Mouse (Mus musculus): ENCODE measurements around the gene Dnttip2.
"Not testable (repeated sequence)": the region's sequence is repeated elsewhere in the genome, so short reads cannot be mapped to it uniquely, and the experiment has no call there.

Gene Dnttip2

DNA sequence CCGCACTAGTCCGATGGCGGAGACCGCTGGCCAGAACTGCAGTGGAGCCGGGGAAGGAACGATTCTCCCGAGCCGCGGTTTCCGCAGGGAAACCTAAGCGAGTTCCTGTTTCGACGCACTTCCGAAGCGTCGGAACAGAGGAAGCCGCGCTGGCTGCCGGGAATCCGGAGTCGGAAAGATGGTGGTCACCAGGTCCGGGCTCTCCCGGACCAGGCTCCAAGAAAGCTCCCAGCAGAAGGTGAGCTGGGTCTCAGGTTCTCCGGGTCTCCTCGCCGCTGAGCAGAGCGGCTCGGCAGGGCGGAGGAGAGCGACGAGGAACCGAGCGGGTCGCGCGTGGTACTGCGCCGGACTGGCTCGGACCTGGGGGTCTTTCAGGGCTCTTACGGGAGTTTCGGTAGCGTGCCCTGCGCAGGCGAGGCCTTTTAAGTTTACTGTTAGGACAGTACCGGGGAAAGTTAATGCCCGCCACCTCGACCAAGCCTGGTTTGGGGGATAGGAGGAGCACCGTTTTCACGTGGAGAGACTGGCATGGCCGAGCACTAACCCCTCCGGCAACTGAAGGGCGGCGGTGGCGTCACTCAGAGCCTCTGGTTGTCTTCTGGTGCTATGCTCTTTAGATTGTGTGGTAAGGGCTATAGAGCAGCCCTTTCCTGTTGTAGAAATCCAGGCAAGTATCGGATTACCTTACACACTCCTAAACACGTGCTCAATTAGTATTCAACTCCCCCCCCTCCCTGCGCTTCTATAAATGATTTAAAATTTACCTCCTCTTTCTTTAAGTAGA, at the start of gene Dnttip2:
TSS of gene Dnttip2 (plus strand) at position 148 of the 784 bp plus-strand sequence.
- peak; percentile 92 to 94 for DNase-seq (ENCODE audit: low spot score in 2 of 2)

DNA sequence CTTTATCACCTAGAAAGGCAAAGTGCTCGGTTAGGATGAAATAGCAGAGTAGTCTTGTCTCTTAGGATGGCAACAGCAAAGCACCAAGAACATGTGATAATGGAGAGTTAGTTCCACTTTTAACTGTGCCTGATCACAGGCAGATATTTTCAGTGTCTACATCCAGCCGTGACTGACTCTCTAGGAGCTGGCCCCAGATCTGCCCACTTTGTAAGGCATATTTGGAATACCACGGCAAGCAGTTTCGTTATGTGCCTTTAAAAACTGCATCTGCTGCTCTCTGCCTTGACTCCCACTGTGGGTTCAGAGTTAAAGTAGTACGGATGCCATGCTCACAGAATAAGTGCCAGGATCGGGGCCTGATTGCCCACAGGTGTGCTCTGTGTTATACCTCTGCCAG, 47.2 kb upstream of the Dnttip2 start:
- not testable (repeated sequence) for DNase-seq (ENCODE audit: low spot score in 2 of 2)

DNA sequence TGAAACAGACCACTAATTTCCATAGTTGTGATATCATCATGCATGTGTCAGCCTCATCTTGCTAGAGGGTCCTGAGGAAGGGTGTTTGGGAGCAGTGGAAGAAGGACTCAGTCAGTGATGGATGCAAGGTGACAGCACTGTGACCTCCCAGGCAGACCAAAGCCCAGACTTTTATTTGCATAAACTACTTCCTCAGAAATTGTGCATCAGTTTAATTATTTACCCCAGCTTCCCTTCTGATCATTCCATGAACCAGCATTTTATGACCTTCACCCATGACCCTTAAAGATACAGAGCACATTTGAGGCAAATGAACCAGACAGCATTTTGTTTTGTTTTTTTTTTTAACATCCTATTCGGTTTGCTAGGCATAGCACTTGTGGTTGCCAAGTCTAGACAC, 38.4 kb upstream of the Dnttip2 start:
- no peak for DNase-seq (ENCODE audit: low spot score in 2 of 2)

DNA sequence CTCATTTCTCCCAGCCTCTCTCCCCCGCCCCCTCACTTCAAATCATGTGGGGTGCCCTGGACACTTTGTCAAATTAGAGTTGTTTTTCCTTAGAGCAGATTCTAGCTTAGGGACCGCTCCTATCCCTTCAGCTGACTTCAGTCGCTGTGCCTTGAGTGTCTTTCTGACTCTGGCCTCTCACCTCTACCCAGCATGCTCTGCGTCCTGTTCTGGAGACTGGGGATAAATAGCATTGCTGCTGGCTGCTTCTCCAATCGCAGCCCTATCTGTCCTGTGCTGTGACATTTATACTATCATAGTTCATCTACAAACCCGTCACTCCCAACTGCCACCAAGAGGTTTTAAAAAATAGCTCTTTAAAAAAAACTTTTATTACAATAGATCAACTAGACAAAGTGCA, 31.3 kb upstream of the Dnttip2 start:
- DNase-seq (ENCODE audit: low spot score in 2 of 2) = no peak

DNA sequence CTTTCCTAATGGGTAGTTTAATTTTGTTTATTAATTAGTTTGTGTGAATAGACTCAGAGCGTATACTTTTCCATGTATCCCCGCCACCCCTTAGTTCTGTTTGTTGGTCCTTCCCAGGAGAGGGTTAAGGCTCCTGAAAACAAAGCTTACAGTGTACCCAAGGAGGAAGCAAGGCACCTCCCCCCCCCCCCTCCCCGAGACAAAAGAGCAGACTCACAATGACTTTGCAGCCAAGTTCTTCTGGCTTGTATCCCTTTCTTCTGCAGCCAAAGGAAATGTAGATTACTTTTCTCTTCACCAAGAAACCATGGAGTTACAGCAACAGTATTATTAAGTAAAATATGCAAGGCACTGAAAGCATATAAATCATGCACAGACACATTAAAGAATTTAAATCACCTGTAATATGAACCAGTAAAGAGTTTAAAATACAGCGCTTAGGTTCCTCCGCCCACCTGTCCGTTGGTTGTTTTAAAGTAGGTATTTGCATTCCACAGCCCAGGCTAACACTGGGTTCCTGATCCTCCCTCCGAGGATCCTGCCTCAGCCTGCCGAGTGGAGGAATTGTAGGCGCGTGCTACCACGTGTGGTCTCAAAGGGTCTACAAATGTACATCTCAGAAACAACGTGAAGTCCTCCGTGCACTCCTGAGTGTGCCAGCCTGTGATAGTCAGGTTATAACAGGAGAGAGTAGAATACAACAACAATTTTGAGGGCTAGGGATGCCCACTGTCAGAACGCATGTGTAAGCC, 30.6 kb upstream of the Dnttip2 start:
- DNase-seq (ENCODE audit: low spot score in 2 of 2) = no peak

DNA sequence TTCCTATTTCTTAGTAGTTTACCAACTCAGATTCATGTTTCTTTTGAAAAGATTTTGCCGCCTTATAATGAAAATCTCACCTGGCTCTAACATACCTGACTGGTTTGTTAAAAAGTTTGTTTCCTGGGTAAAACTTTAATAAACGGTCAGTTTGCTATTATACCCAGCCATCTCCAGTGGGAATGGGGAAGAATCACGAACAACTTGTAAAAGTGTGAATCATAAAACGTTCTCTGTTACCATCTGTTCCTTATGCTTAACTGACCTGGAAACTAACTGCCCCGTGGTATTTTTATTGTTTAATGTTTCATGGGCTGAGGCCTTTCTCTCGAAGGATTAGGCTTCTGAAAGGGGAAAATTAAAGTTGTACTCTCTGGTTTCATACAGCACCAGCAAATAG, 29.4 kb upstream of the Dnttip2 start:
- DNase-seq (ENCODE audit: low spot score in 2 of 2) = no peak

DNA sequence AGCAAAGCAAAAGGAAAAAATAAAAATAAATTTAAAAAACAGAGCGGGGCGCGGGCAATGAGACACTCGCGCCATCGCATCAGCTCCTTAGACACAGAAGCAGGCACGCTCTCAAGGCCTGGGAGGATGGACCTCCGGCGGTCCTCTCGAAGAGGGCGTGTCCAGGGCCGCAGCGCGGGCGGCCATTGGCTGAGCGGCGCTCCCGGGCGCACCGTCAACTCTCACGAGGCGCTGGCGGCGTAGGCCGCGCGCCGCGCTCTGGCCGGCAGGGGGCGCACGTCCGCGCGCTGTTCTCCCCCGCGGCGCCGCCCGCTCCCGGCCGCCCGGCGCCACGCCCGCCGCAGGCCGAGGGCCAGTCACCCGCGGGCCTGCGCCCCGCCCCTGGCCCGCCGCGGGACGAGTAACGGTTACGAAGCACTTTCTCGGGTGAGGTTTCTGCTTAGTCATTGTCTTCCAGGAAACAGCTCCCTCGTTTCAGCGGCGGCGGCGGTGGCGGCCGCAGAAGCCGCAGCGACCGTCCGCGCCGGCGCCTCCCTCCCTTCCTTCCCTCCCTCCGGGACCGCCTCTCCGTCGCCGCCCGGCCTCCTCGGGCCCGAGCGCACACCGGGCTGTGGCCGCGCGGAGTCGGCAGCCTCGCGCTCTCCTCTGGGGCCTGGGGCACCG, 28.8 kb upstream of the Dnttip2 start, which contains the start of gene Gclm:
TSS of gene Gclm (plus strand) at position 343 of the 663 bp plus-strand sequence.
- peak; percentile 88 to 93 for DNase-seq (ENCODE audit: low spot score in 2 of 2)

DNA sequence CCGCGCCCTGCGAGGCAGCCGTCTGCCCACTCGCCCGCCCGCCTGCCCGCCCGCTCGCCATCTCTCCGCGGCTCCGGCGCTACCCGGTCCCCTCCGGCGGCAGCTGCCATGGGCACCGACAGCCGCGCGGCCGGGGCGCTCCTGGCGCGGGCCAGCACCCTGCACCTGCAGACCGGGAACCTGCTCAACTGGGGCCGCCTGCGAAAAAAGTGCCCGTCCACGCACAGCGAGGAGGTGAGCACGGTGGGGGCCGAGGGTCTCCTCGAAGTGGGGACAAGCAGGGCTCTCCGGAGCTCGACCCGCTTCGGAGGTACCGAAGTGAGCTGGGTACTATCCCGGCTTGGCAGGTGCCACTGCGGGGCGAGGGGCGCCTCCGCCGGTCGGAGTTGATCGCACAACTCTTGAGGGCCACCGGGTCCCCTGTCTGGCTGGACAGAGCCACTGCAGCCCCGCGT, 28.3 kb upstream of the Dnttip2 start:
- peak in 1 of 2 experiments; percentile 52 for DNase-seq (ENCODE audit: low spot score in 2 of 2)

DNA sequence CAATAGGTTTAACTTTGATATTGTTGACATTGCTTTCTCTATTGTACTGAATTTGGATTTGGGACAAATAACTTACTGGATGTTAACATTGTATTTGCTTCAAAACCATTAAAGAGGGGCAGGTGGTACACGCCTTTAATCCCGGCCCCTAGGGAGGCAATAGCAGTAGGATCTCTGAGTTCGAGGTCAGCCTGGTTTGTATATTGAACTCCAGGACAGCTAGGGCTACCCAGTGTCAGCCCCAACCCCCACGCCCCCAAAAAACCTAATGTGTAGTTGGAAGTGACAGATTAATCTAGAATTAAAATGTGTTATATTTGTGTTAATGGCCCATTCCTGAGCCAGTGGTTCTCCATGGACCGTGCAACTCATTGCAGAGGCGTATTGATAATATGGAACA, 27.8 kb upstream of the Dnttip2 start:
- DNase-seq (ENCODE audit: low spot score in 2 of 2) = no peak

DNA sequence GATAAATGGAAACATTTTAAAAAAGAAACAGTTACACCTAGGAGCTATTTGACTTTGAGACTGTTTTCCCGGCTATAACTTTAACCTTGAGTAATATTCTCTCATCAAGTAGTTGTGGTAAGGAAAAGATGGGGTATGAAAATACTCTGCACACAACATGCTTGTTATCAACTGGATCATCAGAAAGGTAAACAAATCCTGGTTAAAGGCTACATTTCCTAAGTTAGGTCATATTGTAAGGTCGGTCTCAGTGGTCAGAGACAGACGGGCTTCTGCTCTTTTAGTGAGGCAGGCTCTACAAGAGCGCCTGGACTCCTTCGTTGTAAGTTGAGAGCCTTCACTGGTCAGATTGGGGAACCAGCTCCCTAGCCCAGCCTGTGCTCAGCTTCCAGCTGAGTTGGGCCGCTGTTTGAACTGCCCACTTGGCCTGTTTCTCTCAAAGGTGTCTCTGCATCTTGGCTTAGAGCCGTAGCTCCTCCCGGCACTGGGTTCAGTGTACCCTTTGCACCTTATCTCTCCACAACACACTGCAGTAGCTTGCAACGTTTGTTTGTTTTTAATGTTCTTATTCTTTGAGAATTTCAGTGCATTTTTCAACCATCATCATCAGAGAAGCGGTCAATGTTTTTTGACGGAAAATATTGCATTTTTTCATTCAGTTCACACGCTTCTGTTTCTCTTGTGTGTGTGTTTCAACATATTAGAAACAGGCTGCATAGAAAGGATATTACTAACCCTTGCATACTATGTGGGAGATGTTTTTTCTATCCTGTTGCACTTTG, 27.0 kb upstream of the Dnttip2 start:
- DNase-seq (ENCODE audit: low spot score in 2 of 2) = no peak

DNA sequence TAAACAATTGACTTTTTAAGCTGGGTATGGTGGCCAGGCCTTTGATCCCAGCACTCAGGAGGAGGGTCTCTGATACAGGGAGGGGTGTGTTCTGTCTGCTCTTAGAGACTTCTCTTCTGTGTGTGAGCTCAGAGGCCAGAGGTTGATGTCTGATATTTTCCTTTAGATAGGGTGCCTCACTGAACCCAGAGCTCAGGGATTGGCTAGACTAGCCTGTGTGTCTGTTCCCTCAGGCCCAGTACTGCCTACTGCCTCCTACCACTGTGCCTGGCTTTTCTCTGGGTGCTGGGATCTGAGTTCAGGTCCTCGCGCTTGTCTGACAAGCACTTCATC, 26.5 kb upstream of the Dnttip2 start:
- no peak for DNase-seq (ENCODE audit: low spot score in 2 of 2)

DNA sequence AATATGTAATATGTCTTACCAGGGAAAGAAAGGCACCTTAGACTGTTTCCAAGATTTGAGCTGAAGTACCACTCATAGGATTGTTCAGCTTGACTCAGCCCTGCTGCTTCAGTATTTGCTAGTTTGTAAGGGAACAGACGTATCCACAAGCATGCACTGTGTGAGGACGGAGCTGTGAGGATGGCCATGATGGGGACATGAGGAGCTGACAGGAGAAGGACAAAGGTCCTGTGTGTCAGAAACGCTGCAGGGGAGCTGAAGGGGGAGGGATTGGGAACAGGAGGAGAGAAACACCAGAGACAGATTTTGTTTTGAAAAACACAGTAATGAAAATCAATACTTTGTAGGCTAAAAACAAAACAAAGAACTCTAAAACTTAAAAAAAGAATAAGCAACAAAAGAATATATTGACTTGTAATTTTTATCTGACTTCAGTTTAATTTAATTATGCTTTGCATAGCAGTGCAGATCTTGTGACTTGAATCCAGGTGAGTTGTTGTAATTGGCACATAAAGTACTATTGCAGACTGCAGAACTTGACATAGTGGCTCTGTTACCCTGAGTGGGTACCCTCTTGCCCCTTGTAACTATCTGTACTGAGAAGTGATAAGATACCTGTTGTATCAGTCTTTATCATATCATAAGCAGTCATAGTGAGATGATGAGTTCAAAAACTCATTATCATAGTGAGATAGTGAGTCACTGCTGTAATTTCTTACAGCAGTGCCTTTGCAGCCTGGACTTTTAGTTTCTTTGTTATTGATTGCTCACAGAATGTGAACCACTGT, 21.5 kb upstream of the Dnttip2 start:
- no peak for DNase-seq (ENCODE audit: low spot score in 2 of 2)

DNA sequence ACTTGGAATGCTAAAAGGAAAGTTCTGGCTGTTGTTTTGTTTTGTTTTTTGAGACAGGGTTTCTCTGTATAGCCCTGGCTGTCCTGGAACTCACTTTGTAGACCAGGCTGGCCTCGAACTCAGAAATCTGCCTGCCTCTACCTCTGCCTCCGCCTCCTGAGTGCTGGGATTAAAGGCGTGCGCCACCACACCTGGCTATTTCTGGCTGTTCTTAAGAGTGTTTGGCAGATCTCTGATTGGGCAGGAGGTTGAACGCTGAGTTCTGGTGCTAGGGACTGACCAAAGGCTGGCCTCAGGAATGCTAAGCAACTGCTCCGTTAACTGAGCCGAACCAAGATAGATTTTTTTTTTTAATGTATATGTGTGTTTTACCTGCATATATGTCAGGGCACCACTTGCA, 20.1 kb upstream of the Dnttip2 start:
- DNase-seq (ENCODE audit: low spot score in 2 of 2) = not testable (repeated sequence)

DNA sequence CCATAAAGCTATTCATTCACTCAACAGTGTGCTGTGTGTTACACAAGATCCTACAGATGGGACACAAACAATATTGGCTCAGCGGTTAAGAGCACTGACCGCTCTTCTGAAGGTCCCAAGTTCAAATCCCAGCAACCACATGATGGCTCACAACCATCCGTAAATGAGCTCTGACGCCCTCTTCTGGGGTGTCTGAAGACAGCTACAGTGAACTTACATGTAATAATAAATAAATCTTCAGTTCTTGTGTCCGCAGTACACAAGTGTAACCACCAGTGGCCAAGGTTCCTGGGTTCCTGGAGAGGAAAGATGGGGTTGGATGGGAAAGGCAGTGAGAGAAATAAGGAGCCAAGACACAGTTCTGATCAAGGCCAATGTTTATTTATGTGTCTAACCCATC, 4.2 kb upstream of the Dnttip2 start:
- no peak for DNase-seq (ENCODE audit: low spot score in 2 of 2)

DNA sequence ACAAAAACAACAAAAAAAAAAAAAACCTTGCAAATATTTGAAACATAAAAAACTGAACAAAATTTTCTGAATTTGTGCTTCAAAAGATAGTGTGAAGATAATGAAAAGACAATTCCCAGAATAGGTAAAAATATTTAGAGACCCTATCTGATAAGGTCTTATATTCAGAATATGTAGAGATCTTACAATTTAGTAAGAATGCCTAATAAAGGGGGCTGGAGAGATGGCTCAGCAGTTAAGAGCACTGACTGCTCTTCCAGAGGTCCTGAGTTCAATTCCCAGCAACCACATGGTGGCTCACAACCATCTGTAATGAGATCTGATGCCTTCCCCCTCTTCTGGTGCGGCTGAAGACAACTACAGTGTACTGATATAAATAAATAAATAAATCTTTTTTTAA, 1.6 kb upstream of the Dnttip2 start:
- DNase-seq (ENCODE audit: low spot score in 2 of 2) = not testable (repeated sequence)

DNA sequence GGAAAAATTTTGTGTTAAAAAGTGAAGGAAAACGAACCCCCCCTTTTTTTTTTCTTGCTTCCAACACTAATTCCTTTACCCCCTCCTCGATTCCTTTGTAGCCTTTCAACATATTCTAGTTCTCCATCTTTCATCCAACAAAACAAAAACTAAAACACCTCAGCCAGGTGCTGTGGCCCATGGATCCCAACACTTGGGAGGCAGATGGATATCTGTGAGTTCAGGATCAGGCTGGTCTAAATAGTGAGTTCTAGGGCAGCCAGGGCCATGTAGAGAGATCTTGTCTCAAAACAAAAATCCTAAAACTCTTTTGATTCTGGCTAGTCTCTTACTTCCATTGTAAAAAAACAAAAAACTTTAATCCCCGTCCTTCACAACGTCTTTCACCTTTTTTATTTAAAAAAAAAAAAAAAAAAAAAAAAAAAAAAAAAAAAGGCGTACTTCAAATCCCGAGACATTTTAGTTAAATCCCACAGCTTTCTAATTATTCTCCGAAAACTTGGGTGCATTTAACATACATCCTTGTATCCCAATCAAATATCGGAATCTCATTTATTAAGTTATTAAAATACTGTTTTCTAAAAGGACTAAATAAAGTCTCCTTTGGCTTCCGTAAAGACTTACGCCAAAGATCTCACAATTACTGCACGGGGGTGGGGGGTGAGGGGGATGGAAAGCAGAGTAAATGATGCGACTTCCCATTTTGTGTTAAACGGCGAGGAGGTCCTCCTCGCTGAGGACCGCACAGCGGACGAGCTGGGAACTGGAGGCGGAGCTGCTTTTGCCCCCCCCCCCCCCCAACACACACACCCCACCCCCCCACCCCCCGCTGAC, 564 bp upstream of the Dnttip2 start:
- DNase-seq (ENCODE audit: low spot score in 2 of 2) = no peak

DNA sequence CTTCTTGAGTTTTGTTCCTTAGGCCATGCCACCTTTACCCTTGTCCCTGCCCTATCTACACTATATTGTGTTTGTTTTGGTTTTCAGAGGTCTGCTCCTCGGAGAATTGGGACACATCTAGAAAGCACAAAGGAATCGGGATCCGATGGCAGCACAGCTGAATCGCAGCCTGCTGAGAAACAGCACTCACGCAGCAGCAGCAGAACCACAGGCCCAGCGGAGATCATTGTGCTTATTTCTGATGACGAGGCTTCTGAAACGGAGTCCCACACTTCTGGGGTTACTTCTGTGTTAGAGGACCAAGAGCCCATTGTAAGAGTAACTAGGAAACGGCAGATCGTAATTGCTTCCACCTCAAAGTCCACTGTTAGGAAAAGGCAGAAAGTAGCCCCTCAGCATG, 923 bp downstream of the Dnttip2 start:
- DNase-seq (ENCODE audit: low spot score in 2 of 2) = no peak

DNA sequence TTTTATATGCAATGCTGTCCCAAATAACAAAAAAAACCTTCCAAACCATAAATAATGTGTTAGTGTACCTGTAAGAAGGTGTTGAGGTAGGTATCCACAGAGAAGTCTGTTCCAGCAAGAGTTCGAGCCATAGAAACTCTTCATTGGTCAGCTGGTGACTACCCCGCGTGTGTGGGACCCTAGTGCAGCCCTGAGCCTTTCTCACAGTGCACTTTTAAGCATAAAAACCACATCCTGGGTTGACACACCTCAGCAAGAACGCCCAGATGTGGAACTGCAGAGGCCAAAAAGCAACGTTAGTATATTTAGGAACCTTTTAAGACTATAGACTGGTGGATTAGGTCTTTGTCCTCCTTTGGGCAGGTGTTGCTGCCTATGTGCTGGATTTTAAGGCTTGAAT, 13.0 kb downstream of the Dnttip2 start:
- no peak for DNase-seq (ENCODE audit: low spot score in 2 of 2)

DNA sequence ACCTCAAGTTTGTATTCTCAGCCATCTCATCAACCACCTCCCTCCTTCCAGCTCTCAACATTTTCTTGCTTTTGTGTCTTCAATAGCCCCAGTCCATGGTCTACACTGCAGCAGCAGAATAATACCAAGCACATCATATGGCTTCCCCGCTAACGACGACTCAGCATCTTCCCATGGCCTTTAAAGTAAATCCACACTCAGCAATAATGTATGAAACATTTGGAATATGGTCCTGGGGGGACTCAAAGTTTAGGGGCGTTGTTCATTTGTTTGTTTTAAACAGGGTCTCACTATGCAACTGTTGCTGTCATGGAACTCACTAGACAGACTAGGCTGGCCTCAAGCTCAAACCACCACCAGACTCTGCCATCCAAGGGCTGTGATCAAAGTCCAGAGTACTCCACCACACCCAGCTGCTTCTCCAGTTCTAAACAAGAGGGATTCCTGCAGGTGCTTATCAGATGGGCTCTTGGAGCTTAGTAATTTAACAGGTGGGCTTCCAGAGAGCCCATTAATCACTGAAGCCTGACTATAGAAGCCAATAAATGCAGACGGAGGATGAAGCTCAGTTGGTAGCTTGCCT, 14.5 kb downstream of the Dnttip2 start:
- no peak for DNase-seq (ENCODE audit: low spot score in 2 of 2)

DNA sequence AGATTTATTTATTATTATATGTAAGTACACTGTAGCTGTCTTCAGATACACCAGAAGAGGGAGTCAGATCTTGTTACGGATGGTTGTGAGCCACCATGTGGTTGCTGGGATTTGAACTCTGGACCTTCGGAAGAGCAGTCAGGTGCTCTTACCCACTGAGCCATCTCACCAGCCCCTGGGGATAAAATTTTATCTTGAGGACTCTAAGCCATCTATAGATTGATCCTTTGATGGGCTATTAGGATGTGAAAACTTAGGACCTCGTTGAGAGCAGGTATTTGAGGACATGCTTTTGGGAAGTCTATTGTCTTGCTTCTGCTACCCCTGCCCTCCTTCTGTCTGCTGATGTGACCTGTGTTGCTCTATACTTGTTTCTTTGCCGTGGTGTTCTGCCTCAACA, 15.2 kb downstream of the Dnttip2 start:
- not testable (repeated sequence) for DNase-seq (ENCODE audit: low spot score in 2 of 2)
